Mouse (Mus musculus) small intestine, adult 10 weeks (tissue): ENCODE data around the gene Arfip2. TPM values are rescaled to one million over a fixed set of nuclear protein-coding genes. Genes with fewer than 3 reads are reported as not detected.

Experiments
- polyA plus RNA-seq: library from polyadenylated mRNA; stranded (reverse); fragments of 350-450 nt; fragmentation: Illumina TruSeq; extraction: RNeasy Lipid Tissue Mini Kit (QIAGEN cat#74804); gene quantifications from one replicate; pipeline ENCODE4 v1.2.3, GENCODE M21; 2014; ENCODE audit warnings: low replicate concordance

Arfip2 gene
- 6.9 TPM for polyA plus RNA-seq

DNA sequence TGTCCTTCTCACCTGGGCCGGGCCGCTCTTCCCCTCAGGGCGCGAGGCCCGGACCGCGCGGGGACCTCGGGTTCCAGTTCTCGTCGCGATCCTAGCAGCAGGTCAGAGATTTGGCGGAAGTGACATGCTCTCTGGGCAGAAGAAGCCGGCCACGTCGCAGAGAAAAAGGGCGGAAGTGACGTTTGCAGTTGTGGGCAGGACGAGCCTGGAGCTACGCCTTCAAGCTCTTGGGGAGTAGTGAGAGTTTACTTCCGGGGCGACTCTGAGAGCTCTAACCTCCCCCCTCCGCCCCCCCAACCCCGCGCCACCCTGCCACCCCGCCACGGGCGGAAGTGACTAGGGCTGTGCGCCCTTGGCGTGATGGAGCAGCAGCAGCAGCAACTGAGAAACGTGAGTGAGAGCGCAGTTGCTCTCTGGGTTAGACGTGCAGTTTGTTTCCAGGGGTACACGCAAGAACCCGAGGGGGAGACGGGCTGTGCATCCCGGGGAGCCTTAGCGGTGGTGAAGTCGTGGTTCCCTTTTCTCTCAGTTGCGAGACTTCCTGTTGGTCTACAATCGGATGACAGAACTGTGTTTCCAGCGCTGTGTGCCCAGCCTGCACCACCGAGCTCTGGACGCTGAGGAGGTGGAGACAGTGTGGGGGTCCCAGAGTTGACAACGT is at the start of gene Arfip2, which contains the start of gene Gm45799:
Gene Arfip2, minus strand, starts transcription at position 184 of the 661 bp plus-strand sequence.
Gene Gm45799, plus strand, starts transcription at position 320 of the 661 bp plus-strand sequence.

DNA sequence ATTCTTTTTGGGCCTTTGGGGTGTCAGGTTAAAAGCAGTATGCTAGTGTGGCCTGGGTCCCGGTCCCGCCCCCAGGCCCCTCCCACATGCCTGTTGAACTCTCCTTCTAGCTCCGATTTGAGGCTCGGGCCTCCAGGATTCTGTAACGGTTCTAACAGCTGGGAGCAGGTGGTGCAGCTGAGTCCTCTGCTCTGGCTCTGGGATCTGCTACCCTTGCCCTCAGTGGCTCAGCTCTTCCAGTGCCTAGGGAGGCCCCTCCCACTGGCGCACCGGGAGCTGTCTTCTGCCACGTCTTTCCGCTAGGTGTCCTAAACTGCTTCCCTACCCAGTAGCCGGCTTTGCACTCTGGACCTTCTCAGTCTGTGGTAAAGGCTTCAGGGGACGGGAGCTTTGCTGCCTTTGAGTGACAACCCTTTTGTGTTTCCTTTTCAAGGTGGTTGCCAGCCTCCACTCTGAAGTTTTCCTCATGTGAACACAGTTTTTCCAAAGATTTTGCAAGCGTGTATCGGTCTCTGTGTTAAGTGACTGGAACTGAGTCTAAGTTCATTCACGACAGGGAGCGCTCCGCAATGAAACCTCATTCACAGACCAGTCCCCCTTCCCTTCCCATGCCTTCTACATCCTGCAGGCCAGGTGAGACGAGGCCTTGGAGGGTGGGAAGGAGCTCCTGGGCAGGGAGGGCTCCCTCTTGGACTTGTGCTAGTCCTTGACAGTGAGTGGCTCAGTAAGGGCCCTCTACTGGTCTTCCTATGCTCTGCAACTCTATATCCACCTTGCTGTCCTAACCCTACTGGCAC is 10.6 kb upstream of the Arfip2 start, which contains the start of gene Dnhd1:
Gene Dnhd1, plus strand, starts transcription at position 189 of the 797 bp plus-strand sequence.

DNA sequence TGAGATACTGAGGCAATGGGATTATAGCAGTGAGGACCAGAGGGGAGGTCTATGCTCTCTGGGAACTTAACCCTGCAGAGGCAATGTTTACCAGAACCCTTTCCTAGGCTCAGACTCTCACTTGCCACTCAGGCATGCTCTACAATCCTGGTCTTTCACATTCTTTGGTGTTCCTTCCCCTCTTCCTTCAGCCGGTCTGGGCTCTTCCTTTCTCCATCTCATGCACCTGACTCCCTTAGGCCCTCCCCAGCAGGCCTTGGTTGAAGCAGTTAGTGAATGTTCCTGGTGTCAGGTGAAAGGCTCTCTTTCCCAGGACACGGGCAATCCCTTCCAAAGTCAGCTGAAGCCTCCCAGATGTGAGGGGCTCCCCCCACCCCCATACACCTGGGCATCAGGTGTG is 460 bp downstream of the Arfip2 start, which contains the start of gene Timm10b:
Gene Timm10b, plus strand, starts transcription at position 301 of the 400 bp plus-strand sequence.

DNA sequence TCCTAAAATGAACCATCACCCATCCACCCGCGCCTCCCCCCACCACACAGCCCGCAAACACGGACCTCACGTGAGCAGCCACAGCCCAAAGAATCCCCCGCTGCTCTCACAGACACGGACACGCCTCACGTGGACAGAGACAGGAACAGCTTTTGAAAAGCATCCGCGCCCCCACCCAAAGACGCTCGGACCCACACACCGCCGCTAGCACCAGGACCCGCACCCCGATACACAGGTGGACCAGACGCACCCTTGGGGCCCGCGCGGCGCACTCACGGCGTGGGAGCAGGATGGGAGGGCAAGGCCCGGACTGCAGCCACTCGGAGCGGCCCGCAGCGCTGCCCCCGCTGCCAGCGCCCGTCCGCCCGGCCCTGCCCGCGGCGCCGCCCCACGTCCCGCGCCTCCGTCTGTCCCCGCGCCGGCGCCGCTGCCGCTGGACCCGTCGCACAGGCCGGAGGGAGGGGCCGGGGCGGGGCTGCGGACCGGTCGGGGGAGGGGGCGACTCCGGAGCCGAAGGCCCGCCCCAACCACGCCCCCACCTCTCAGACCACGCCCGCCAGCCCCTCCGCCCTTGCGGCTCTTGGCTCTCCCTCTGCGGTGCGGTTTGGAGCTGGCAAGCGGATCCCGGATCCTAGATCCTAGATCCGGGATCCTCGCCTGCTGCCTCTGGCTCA is 7.0 kb downstream of the Arfip2 start, which contains the start of gene Trim3:
Gene Trim3, minus strand, starts transcription at position 445 of the 674 bp plus-strand sequence.

Other genes with a start within 250 kb of the Arfip2 start
- gene Fam160a2, start 240.4 kb downstream of the Arfip2 start, polyA plus RNA-seq = 44.8 TPM
- not detected for gene Cnga4, start 235.8 kb downstream of the Arfip2 start, polyA plus RNA-seq
- not detected for gene Cckbr, start 214.7 kb downstream of the Arfip2 start, polyA plus RNA-seq
- 1.9 TPM for gene Cavin3, start 158.1 kb downstream of the Arfip2 start, polyA plus RNA-seq
- gene Smpd1, start 86.1 kb downstream of the Arfip2 start, polyA plus RNA-seq = 0.33 TPM
- not detected for gene Apbb1, start 58.8 kb downstream of the Arfip2 start, polyA plus RNA-seq
- not detected for gene Hpx, start 40.3 kb downstream of the Arfip2 start, polyA plus RNA-seq
- gene Trim3, start 6.8 kb downstream of the Arfip2 start, polyA plus RNA-seq = 3.6 TPM
- gene Timm10b, start 360 bp downstream of the Arfip2 start, polyA plus RNA-seq = 33.0 TPM
- gene Gm45799, start 136 bp upstream of the Arfip2 start, polyA plus RNA-seq = 1.5 TPM
- 1.3 TPM for gene Dnhd1, start 10.4 kb upstream of the Arfip2 start, polyA plus RNA-seq
- gene Ilk, start 96.2 kb upstream of the Arfip2 start, polyA plus RNA-seq = 21.5 TPM
- gene Rrp8, start 97.0 kb upstream of the Arfip2 start, polyA plus RNA-seq = 14.9 TPM
- gene Taf10, start 103.9 kb upstream of the Arfip2 start, polyA plus RNA-seq = 7.3 TPM
- gene Tpp1, start 111.8 kb upstream of the Arfip2 start, polyA plus RNA-seq = 45.4 TPM
- gene Dchs1, start 147.2 kb upstream of the Arfip2 start, polyA plus RNA-seq = not detected
- gene Mrpl17, start 170.7 kb upstream of the Arfip2 start, polyA plus RNA-seq = 4.0 TPM